Mouse (Mus musculus) subcutaneous adipose tissue, adult 2 months (tissue): ENCODE data around the gene Gm45021. TPM values are rescaled to one million over a fixed set of nuclear protein-coding genes. Genes with fewer than 3 reads are reported as not detected.

Source experiments
- polyA plus RNA-seq: library from polyadenylated mRNA; depleted of rRNA; stranded (reverse); fragments of >200 nt; gene quantifications from 2 replicates; pipeline ENCODE4 v1.2.3, GENCODE M21; 2012; ENCODE audit warnings: low replicate concordance; rRNA removed

Gene Gm45021
- not detected in 2 replicates for polyA plus RNA-seq

DNA sequence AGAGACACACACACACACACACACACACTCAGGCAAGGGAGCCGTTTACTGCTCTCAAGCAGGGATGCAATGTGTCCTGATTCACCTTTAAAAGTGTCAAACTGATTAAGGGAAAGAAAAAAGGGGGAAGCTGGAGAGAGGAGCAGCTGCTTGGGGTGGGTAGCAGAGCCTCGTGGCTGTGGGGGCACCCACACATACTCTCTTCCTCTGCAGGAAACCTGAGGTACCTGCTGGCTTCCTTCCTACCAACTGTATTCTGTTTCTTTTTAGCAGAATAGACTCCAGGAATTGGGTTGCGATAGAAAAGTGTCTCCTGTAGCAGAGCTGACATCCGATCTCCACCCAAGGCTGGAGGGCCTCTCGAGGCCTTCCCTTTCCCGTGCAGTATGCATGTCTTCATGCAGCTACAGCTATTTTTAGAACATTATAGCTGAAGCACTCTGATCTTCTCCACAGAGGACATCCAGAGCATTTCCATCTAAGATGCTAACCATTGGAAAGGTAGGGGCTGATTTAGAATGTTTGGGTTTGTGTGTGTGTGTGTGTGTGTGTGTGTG is at the start of gene Gm45021:
Gene Gm45021, plus strand, starts transcription at position 417 of the 557 bp plus-strand sequence.

DNA sequence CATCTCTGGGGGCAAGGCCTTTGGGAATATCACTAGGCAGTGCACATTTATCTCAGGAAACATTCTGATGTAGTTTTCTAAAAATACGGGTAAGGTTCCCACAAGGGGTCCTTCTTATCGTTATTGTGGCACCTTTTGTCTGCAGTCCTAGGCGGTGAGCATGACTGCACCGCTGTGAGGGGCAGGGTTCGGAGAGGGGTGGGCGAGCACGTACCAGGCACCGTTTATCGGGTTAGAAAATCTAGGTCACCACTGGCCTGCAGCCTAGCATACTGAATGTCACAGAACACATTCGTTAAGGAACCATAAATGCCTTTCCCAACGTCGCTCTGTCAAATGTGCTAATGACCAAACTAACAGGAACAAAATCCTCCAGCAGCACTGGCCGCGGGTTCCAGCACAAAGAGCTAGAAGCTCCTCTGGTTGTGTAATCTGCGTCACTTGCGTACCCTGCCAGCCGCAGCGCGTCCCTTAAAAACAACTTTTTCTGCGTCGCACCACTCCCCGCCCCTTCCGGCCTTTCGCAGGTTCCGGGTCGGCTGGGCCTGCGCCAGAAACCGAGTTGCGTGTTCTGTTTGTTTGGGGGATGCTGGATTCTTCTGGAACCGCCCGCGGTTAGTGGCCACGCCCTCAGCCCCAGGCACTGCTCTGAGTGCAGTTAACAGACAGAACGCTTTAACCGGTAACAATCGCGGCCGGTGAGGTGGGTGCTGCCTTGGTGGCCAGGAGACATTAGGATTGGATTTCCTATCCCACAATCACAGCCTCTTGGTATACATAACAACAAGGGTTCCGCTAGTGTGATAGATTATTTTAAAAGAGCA is 34.9 kb upstream of the Gm45021 start, which contains the start of gene Lrrc61:
Gene Lrrc61, plus strand, starts transcription at position 517 of the 824 bp plus-strand sequence.

GRCm38 (mm10) chr6:48572572-48573061 is 16.8 kb upstream of the Gm45021 start, which contains the start of gene Rarres2:
Gene Rarres2 (minus strand): TSS chr6:48572789.

DNA sequence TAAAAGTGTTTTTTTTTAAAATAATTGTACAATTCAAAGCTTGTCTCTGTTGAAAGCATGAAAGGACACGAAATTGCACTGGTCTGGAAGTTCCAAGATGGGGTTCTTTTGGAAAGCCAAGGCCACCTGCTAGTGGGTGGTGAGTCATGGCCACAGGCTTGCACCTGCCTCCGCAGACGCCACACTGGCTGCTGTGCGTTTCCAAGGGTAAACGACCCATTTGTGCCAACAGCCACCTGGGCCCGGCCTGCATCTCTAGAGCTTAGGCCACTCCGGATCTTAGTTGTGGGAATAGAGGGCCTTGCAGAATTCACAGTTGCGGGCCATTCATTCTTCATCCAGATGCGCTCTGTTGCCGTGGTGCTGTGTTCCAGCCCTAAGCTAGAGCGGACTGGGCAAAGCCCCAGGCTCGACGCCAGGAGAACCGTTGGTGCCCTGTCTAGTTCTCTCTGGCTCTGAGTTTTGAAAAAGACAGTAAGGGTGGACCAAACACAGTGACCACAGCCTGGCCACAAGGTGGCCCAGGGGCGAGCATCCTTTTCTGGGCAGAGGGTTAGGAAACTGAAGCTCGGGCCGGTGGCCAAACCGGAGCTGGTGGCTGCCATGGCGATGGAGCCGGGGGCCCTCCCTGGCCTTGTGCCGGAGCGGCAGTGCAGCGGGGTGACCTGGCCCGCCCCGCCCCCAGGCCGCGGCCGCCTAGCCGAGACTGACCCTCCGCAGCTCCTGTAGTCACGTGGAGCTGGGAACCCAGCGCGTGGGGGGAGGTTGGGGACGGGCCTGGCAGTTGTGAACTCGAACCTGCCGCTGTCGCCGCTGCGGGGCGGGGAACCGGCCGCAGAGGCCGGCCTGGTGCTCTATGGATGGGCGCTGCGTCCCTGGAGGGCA is 4.0 kb downstream of the Gm45021 start, which contains the start of the genes Repin1 and Gm44965:
Gene Repin1, plus strand, starts transcription at position 726 of the 885 bp plus-strand sequence.
Gene Gm44965, plus strand, starts transcription at position 784 of the 885 bp plus-strand sequence.

GRCm38 (mm10) chr6:48601271-48602079 is 12.1 kb downstream of the Gm45021 start, which contains the start of gene Zfp775:
Gene Zfp775 (plus strand): TSS chr6:48602063.

DNA sequence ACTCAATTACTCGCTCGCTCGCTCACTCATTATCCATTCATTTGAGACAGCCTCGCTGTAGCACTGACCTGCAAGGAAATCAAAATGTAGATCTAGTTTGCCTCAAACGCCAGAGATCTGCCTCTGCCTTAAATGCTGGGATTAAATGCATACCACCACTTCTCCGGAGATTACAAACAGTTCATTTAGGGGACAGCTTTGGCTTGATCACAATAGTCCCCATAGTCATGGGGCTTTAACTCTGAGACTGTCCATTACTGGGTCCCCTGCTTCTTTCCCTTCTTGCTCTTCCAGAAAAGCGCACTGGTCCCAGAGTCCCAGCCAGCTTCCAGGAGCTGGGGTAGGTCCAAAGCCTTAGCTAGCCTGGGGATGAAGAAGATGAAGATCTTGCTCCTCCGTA is 37.1 kb downstream of the Gm45021 start, which contains the start of gene AI854703:
Gene AI854703, plus strand, starts transcription at position 301 of the 400 bp plus-strand sequence.

DNA sequence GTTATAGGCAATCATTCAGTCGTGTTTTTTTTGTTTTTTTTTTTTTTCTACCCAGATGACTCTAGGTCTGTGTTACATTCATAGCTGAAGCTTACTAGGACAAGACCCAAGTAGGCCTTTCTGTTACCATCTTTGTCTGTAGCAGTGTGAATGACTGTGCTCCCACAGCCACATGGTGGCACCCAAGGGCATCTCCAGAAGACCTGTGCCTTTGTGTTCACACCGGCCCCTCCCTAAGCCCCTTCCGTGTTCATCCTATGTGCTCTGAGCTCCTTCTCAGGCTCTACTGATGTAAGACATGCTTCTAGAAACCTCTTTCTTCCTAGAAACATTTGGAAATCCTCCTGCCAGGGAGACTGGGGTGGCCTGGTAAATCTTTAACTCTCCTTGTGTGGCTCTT is 57.6 kb downstream of the Gm45021 start, which contains the start of gene Gimap8:
Gene Gimap8, plus strand, starts transcription at position 240 of the 400 bp plus-strand sequence.

Other genes starting within 250 kb of the Gm45021 start
- gene Krba1, start 194.0 kb upstream of the Gm45021 start, polyA plus RNA-seq = 12.1 and 29.5 TPM in 2 replicates
- gene Zfp467, start 143.8 kb upstream of the Gm45021 start, polyA plus RNA-seq = 43.6 and 50.0 TPM in 2 replicates
- 2.0 and 4.5 TPM in 2 replicates for gene Sspo, start 141.4 kb upstream of the Gm45021 start, polyA plus RNA-seq
- 42.6 and 79.5 TPM in 2 replicates for gene Atp6v0e2, start 52.0 kb upstream of the Gm45021 start, polyA plus RNA-seq
- 23.2 and 24.6 TPM in 2 replicates for gene Lrrc61, start 34.8 kb upstream of the Gm45021 start, polyA plus RNA-seq
- gene Rarres2, start 16.8 kb upstream of the Gm45021 start, polyA plus RNA-seq = 338 and 562 TPM in 2 replicates
- 36.2 and 55.2 TPM in 2 replicates for gene Repin1, start 4.3 kb downstream of the Gm45021 start, polyA plus RNA-seq
- 0.68 TPM in 1 of 2 replicates, not detected in the other for gene Gm44965, start 4.3 kb downstream of the Gm45021 start, polyA plus RNA-seq
- 5.0 and 6.3 TPM in 2 replicates for gene Zfp775, start 12.5 kb downstream of the Gm45021 start, polyA plus RNA-seq
- gene AI854703, start 37.2 kb downstream of the Gm45021 start, polyA plus RNA-seq = 1.4 and 2.3 TPM in 2 replicates
- 4.7 and 9.7 TPM in 2 replicates for gene Gimap8, start 57.6 kb downstream of the Gm45021 start, polyA plus RNA-seq
- gene Gimap9, start 86.5 kb downstream of the Gm45021 start, polyA plus RNA-seq = 2.4 and 3.2 TPM in 2 replicates
- gene Gimap4, start 94.9 kb downstream of the Gm45021 start, polyA plus RNA-seq = 22.2 and 30.2 TPM in 2 replicates
- gene Gimap6, start 118.6 kb downstream of the Gm45021 start, polyA plus RNA-seq = 15.2 and 24.9 TPM in 2 replicates
- 0.73 TPM in 1 of 2 replicates, not detected in the other for gene Gm28053, start 129.0 kb downstream of the Gm45021 start, polyA plus RNA-seq
- gene Gimap7, start 129.0 kb downstream of the Gm45021 start, polyA plus RNA-seq = 0.70 and 0.90 TPM in 2 replicates
- gene Gimap1, start 149.4 kb downstream of the Gm45021 start, polyA plus RNA-seq = 7.0 and 7.7 TPM in 2 replicates
- 14.1 and 14.8 TPM in 2 replicates for gene Gimap5, start 156.6 kb downstream of the Gm45021 start, polyA plus RNA-seq
- gene Gimap3, start 181.2 kb downstream of the Gm45021 start, polyA plus RNA-seq = 5.5 and 5.7 TPM in 2 replicates